Mouse (Mus musculus) embryonic fibroblast, embryonic 13.5 days (primary cell): Measurements from ENCODE around the gene Pram1.

Experiments used
- CTCF ChIP-seq: IDR thresholded peaks from 2 replicates; pipeline ENCODE4 v1.5.1; 2011; ENCODE audit warnings: mild to moderate bottlenecking, control low read depth, low read length, moderate library complexity, borderline replicate concordance; ENCODE audit not compliant: insufficient read depth
- POLR2A ChIP-seq: IDR thresholded peaks from 2 replicates; pipeline ENCODE4 v1.6.1; 2011; ENCODE audit warnings: low read depth, mild to moderate bottlenecking, control low read depth, low read length, moderate library complexity

DNA sequence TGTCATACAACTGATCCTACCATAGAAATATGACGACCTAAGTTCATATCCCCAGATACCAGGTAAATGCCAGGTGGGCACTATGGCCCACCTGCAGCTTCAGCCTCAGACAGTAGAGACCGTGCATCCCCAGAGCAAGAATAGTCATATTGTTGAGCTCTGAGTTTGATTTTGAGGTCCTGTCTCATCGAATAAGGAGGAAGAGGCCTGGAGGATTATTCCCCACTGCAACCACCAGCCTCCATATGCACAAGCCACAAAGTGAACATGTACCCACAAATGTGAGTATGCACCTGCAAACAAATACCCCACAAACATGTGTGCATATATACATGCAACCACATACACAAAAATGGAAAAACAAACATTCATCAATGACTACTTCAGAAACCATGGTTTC is 10.6 kb upstream of the Pram1 start:
- TF ChIP-seq POLR2A (no peak), CTCF (no peak)
